Mouse (Mus musculus): ENCODE results near the gene Lrrc4.

The Lrrc4 gene

GRCm38 (mm10) chr6:28720391-28721171 is 111.0 kb downstream of the Lrrc4 start:
- DNase-seq, result no peak

- no peak for DNase-seq
Measured at GRCm38 (mm10) chr6:28717845-28718237, 113.7 kb downstream of the Lrrc4 start.

- DNase-seq, result no peak
Measured at GRCm38 (mm10) chr6:28717203-28717844, 114.2 kb downstream of the Lrrc4 start.

- no peak for DNase-seq
Measured at GRCm38 (mm10) chr6:28710035-28710434, 121.5 kb downstream of the Lrrc4 start.

GRCm38 (mm10) chr6:28706976-28707592 is 124.5 kb downstream of the Lrrc4 start:
- DNase-seq, result no peak

GRCm38 (mm10) chr6:28706108-28706975 is 125.2 kb downstream of the Lrrc4 start:
- DNase-seq, result no peak

- peak; percentile 61 for DNase-seq
Measured at GRCm38 (mm10) chr6:28705384-28706107, 126.0 kb downstream of the Lrrc4 start.

GRCm38 (mm10) chr6:28704612-28705011 is 126.9 kb downstream of the Lrrc4 start:
- DNase-seq, result no peak

GRCm38 (mm10) chr6:28697214-28697613 is 134.3 kb downstream of the Lrrc4 start:
- DNase-seq, result no peak

- no peak for DNase-seq
Measured at GRCm38 (mm10) chr6:28692659-28693058, 138.9 kb downstream of the Lrrc4 start.

GRCm38 (mm10) chr6:28687776-28688175 is 143.8 kb downstream of the Lrrc4 start:
- DNase-seq, result no peak

- no peak for DNase-seq
Measured at GRCm38 (mm10) chr6:28685745-28686144, 145.8 kb downstream of the Lrrc4 start.

- DNase-seq, result no peak
Measured at GRCm38 (mm10) chr6:28685052-28685451, 146.5 kb downstream of the Lrrc4 start.

- no peak for DNase-seq
Measured at GRCm38 (mm10) chr6:28681521-28682457, 149.8 kb downstream of the Lrrc4 start.

GRCm38 (mm10) chr6:28680537-28680936 is 151.0 kb downstream of the Lrrc4 start:
- DNase-seq, result no peak

- no peak for DNase-seq
Measured at GRCm38 (mm10) chr6:28678896-28679295, 152.7 kb downstream of the Lrrc4 start.

- DNase-seq, result no peak
Measured at GRCm38 (mm10) chr6:28674686-28675085, 156.9 kb downstream of the Lrrc4 start.

- DNase-seq, result no peak
Measured at GRCm38 (mm10) chr6:28672388-28672787, 159.2 kb downstream of the Lrrc4 start.

GRCm38 (mm10) chr6:28669251-28669650 is 162.3 kb downstream of the Lrrc4 start:
- no peak for DNase-seq

GRCm38 (mm10) chr6:28667586-28667985 is 164.0 kb downstream of the Lrrc4 start:
- no peak for DNase-seq

- no peak for DNase-seq
Measured at GRCm38 (mm10) chr6:28664716-28665115, 166.8 kb downstream of the Lrrc4 start.

All from right cerebral cortex, postnatal 25 days (tissue).